Mouse (Mus musculus) ES-E14 (cell line): ENCODE data around the gene Mtor.

Experiments
- CHD2 ChIP-seq: IDR thresholded peaks from 2 replicates; pipeline ENCODE4 v1.6.1; 2014; ENCODE audit warnings: mild to moderate bottlenecking, low read depth, low read length, inconsistent platforms
- HCFC1 ChIP-seq: IDR thresholded peaks from 2 replicates; pipeline ENCODE4 v1.6.1; 2012; ENCODE audit warnings: low read length, inconsistent platforms, borderline replicate concordance; ENCODE audit not compliant: insufficient read depth
- MAFK ChIP-seq: IDR thresholded peaks from 2 replicates; pipeline ENCODE4 v1.6.1; 2014; ENCODE audit warnings: mild to moderate bottlenecking, low read depth, low read length, inconsistent platforms; ENCODE audit not compliant: insufficient read depth
- ZNF384 ChIP-seq: IDR thresholded peaks from 2 replicates; pipeline ENCODE4 v1.6.1; 2012; ENCODE audit warnings: low read depth, low read length, inconsistent platforms

GRCm38 (mm10) chr4:148435106-148435505 is 13.3 kb upstream of the Mtor start:
- TF ChIP-seq MAFK: no peak
- no peak for TF ChIP-seq ZNF384
- TF ChIP-seq HCFC1: no peak
- no peak for TF ChIP-seq CHD2
